Mouse (Mus musculus) ES-Bruce4 (cell line): ENCODE measurements around the gene Crot.

Source experiments
- CTCF ChIP-seq: IDR thresholded peaks from one replicate; pipeline ENCODE4 v1.8.1; 2011; ENCODE audit warnings: low read depth, low read length
- EP300 ChIP-seq: IDR thresholded peaks from 2 replicates; pipeline ENCODE4 v1.6.1; 2011; ENCODE audit warnings: low read depth, low read length; ENCODE audit not compliant: insufficient read depth

- TF ChIP-seq CTCF (no peak), EP300 (no peak)
Observed at GRCm38 (mm10) chr5:8974721-8975120, 22.4 kb downstream of the Crot start.
